Mouse (Mus musculus) telencephalon, adult 2 months (tissue): ENCODE results near the gene Ube2v1.

ENCODE experiments used
- DNase-seq: peaks from one replicate; pipeline ENCODE4 v3.0.0-alpha.2; 2011; ENCODE audit warnings: low read depth, low spot score

The Ube2v1 gene

DNA sequence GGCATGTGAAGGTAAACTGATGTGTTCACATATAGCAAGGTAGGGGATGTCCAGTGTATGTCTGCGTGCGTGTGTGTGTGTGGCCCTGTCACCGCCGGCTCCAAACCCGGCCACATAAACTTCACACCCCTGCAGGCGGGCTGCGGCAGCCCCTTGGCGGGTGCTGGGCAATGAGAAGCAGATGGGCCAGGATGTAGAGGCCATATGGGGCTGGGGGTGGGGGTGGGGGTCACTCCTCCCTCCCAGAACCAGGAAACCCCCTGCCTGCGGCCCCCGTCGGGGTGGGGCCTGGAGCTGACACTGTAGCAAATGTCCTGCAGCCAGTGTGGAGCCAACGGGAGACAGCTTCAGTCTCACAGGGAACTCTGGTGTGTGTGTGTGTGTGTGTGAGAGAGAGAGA lies 68.2 kb downstream of the Ube2v1 start:
- DNase-seq = no peak

DNA sequence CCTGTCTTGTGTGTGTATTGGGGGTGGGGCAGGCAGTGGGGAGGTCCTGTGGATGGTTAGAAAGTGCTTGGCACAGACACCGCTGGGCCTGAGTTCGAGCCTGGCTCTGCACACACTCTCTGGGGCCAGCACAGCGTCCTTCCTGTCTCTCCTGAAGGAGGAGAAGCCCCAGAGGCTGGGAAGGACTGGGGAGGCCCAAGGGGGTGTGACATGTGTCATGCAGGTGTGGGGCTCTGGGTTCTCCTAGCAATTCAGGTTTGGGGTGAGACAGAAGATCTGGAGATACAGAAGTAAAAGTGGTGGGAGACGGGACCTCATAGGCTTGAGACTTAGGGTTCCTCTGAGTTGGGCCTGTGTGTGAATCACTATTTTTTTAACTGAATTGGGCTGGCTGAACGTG lies 68.9 kb downstream of the Ube2v1 start:
- DNase-seq = no peak

DNA sequence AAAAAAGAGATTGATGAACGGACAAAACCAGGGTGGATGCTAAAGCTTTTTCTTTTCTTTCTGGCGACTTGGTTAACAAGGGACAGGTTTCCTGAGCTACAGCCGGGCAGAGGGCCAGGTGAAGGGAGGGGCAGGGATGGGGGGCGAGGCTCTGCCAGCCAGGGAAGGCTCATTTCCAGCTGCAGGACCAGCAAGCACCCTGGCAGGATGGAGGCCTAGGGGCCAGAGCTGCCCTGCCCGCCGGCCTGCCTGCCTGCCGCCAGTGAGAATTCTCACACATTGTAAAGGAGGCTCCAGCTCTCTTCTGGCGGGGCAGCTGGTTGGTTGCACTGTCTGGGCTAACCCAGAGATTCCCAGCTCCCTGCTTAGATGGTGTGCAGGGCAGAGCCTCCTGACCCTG lies 69.8 kb downstream of the Ube2v1 start:
- no peak for DNase-seq

DNA sequence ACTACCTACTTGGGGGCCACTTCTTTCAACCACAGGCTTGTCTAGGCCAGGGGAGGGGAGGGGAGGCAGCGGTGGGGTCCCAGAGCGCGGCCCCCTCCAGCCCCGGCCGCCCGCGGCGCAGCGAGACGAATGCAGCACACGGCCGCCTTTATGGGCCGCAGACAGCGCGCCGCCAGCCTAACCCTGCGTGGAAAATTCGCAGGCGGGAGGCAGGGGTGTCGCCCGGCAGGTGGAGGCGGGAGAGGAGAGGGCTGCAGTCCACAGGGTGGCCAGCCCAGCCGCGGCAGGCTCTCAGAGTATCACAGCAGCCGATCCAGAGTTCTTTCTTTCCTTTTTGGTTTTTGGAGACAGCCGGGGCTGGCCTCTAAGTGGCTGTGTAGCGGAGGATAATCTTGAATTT lies 72.5 kb downstream of the Ube2v1 start:
- no peak for DNase-seq
